ENCODE assay signal across 8 mouse cellular contexts in genomic region chr17:17004632-17005265, GRCm38 (mm10). TPM values are rescaled to one million over a fixed set of nuclear protein-coding genes. Genes with fewer than 3 reads are reported as not detected.
A peak's percentile ranks its signal among the peaks of the same experiment; 100 is the strongest.
DNase-seq lines count a peak whose midpoint lies in the region; ATAC-seq lines count a peak whose summit lies in the region.
"Not testable (repeated sequence)": the region's sequence is repeated elsewhere in the genome, so short reads cannot be mapped to it uniquely, and the experiment has no call there.

No protein-coding gene starts in this region.

- not testable (repeated sequence) for H3K36me3 ChIP-seq in hindbrain, embryonic 11.5 days (ENCODE audit: control insufficient read depth, insufficient read depth, low read length)

- H3K9ac ChIP-seq in hindbrain, embryonic 11.5 days (ENCODE audit: low read depth, low read length), result not testable (repeated sequence)

- peak; percentile 100 for ATAC-seq in hindbrain, embryonic 11.5 days (ENCODE audit: low FRiP score)

- DNase-seq in Muller cell, postnatal 12 days (ENCODE audit: inconsistent ontology term), result peak; percentile 92
- DNase-seq in cerebellum, adult 9-11 months, result peak; percentile 89
- DNase-seq in frontal cortex, adult 2 months (ENCODE audit: extremely low spot score in 1 of 2, low spot score in 1 of 2), result peak; percentile 88 to 91
- DNase-seq in hindbrain, embryonic 11.5 days (ENCODE audit: low spot score), result peak; percentile 80
- peak; percentile 77 to 79 for DNase-seq in layer of hippocampus, postnatal 10 days (ENCODE audit: low spot score in 2 of 2)
- DNase-seq in lung, postnatal 10 days, result peak; percentile 94
- peak; percentile 74 for DNase-seq in ovary, postnatal 36 days (ENCODE audit: low spot score)
- DNase-seq in thymus, postnatal 25 days, result peak; percentile 81

- 9% methylated on average over 16 of the region's 16 CpGs for WGBS in hindbrain, embryonic 11.5 days

- not testable (repeated sequence) for H3K27ac ChIP-seq in hindbrain, embryonic 11.5 days (ENCODE audit: low read depth, low read length)

- peak overlapping the region; percentile 43 for H3K4me3 ChIP-seq in hindbrain, embryonic 11.5 days (ENCODE audit: low read depth, low read length)

- not testable (repeated sequence) for H3K4me1 ChIP-seq in hindbrain, embryonic 11.5 days (replicated peaks; ENCODE audit: control insufficient read depth, insufficient read depth, low read length)

- 0 out of 2 replicates have a peak overlapping the region, but pooled peaks have one; percentile 25 for H3K4me2 ChIP-seq in hindbrain, embryonic 11.5 days (replicated peaks; ENCODE audit: low read depth, low read length)

- not testable (repeated sequence) for H3K9me3 ChIP-seq in hindbrain, embryonic 11.5 days (ENCODE audit: control insufficient read depth, low read length)

- not testable (repeated sequence) for H3K27me3 ChIP-seq in hindbrain, embryonic 11.5 days (ENCODE audit: control insufficient read depth, insufficient read depth, low read length)

RNA-seq across cellular contexts. Expression of gene Zfp960, which starts 59.2 kb away (rescaled TPM):
- polyA plus RNA-seq in frontal cortex, adult 2 months (2012; rRNA removed), result 2.2 and 2.4 TPM in 2 replicates
- polyA plus RNA-seq in hindbrain, embryonic 11.5 days (2014; fragmentation: Nextera tagmentation; extraction: Ambion mirVana), result 5.2 and 6.1 TPM in 2 replicates
- total RNA-seq in layer of hippocampus, postnatal 10 days (2021), result 1 to 10 TPM; 5.1 to 5.6 TPM
